ENCODE assay signal across 8 mouse cellular contexts in the genomic region with DNA sequence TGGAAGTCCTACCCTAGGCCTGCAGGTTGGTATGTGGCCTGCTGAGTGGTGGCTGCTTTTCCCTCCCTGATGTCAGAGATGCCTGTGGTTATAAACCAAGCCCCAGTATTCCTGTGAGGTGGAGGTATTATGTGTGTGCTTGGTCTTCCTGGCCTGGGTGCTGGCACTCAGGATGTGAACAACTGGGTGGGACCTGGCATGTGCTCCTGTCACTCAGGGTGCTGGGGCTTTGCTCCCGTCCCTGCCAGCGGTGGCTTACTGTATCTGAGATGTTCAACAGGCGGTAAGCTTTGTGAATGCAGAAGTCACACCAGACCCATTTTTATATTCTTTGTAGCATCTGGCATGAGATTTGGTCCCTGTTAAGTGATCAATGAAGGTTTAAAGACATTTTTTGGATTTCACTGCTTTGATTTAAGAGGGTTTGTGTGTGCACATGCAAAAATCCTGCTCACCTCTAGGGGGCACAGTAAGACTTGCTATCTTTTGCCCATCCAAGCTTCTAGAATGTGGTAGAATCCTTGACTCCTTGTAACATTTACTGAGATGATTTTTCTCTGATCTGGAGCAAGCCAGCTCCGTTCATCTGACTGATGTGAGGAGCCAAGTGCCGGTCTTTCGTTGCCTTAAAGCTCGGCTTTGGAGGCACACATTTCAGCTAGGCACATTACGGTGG. TPM values are rescaled to one million over a fixed set of nuclear protein-coding genes. Genes with fewer than 3 reads are reported as not detected.
DNase-seq lines count a peak whose midpoint lies in the region; ATAC-seq and TF ChIP-seq lines count a peak whose summit lies in the region.

No protein-coding gene starts in this region.

- no peak overlapping the region for H3K4me2 ChIP-seq in limb, embryonic 15.5 days
- no peak overlapping the region for H3K4me2 ChIP-seq in neural tube, embryonic 15.5 days

- WGBS in limb, embryonic 15.5 days = 39% methylated on average over 8 of the region's 8 CpGs
- 56% methylated on average over 8 of the region's 8 CpGs for WGBS in neural tube, embryonic 15.5 days

- TF ChIP-seq RAD21 in MEL (IDR thresholded peaks at IDR 0.05; ENCODE audit: low read depth, low read length) = peak; percentile 68

- H3K36me3 ChIP-seq in MEL (ENCODE audit: control insufficient read depth in 1 of 2, insufficient read depth in 2 of 2, low read length in 2 of 2) = peaks cover 0 to 12% of the 10 kb centered on the region in 2 experiments; a peak in 2 of 4 replicates
- H3K36me3 ChIP-seq in limb, embryonic 15.5 days = no peaks in the 10 kb centered on the region
- no peaks in the 10 kb centered on the region for H3K36me3 ChIP-seq in neural tube, embryonic 15.5 days

- no peak for TF ChIP-seq POLR2A in MEL (IDR thresholded peaks at IDR 0.05; ENCODE audit: control insufficient read depth in 1 of 2, insufficient read depth in 1 of 2, low read depth in 1 of 2, low read length in 2 of 2, poor library complexity in 1 of 2)

- H3K27me3 ChIP-seq in MEL (ENCODE audit: control insufficient read depth in 1 of 2, insufficient read depth in 2 of 2, low read length in 2 of 2) = no peaks in the 10 kb centered on the region
- H3K27me3 ChIP-seq in limb, embryonic 15.5 days = peaks cover 15% of the 10 kb centered on the region; the same call in 1 of the 2 replicates
- no peaks in the 10 kb centered on the region for H3K27me3 ChIP-seq in neural tube, embryonic 15.5 days (replicated peaks)

- no peak overlapping the region for H3K4me3 ChIP-seq in MEL (ENCODE audit: control insufficient read depth in 1 of 2, insufficient read depth in 1 of 2, low read depth in 2 of 2, low read length in 2 of 2)
- H3K4me3 ChIP-seq in gastrocnemius, adult 2 months = no peak overlapping the region
- H3K4me3 ChIP-seq in limb, embryonic 15.5 days = no peak overlapping the region
- H3K4me3 ChIP-seq in neural tube, embryonic 15.5 days (replicated peaks) = no peak overlapping the region

- H3K9me3 ChIP-seq in MEL (replicated peaks; ENCODE audit: insufficient read depth, low read length) = no peaks in the 10 kb centered on the region
- no peaks in the 10 kb centered on the region for H3K9me3 ChIP-seq in limb, embryonic 15.5 days
- H3K9me3 ChIP-seq in neural tube, embryonic 15.5 days (replicated peaks) = no peaks in the 10 kb centered on the region

- TF ChIP-seq CTCF in MEL (IDR thresholded peaks at IDR 0.05 in 2 of 3, conservative IDR thresholded peaks at IDR 0.05 in 1 of 3; ENCODE audit: control insufficient read depth in 1 of 3, insufficient read depth in 1 of 3, low read depth in 2 of 3, low read length in 3 of 3, poor library complexity in 1 of 3, severe bottlenecking in 1 of 3) = peak in 2 of 3 experiments; percentile 63 to 71; a peak in 4 of 6 replicates
- peak; percentile 83 for TF ChIP-seq CTCF in gastrocnemius, adult 2 months (IDR thresholded peaks at IDR 0.05)

- no peak for TF ChIP-seq EP300 in MEL (IDR thresholded peaks at IDR 0.05; ENCODE audit: low read depth in 1 of 2, low read length in 2 of 2)

- no peak overlapping the region for H3K9ac ChIP-seq in MEL (ENCODE audit: control insufficient read depth, low read depth, low read length, poor library complexity, severe bottlenecking)
- H3K9ac ChIP-seq in limb, embryonic 15.5 days = no peak overlapping the region
- H3K9ac ChIP-seq in neural tube, embryonic 15.5 days (replicated peaks) = 0 out of 2 replicates have a peak overlapping the region, but pooled peaks have one; percentile 20

- DNase-seq in A20 (ENCODE audit: low read depth, low spot score) (peak; percentile 48), MEL (ENCODE audit: low read depth, low spot score) (peak; percentile 64)
- peak; percentile 86 to 87 for DNase-seq in cerebellum, postnatal 14 days
- peak; percentile 48 for DNase-seq in gastrocnemius, adult 2 months
- peak; percentile 68 for DNase-seq in kidney, postnatal 14 days

- peaks cover 2 to 19% of the 10 kb centered on the region in 2 experiments; a peak in 3 of 4 replicates for H3K4me1 ChIP-seq in MEL (ENCODE audit: control insufficient read depth in 1 of 2, insufficient read depth in 2 of 2, low read length in 2 of 2)
- H3K4me1 ChIP-seq in limb, embryonic 15.5 days = peaks cover 34% of the 10 kb centered on the region
- peaks cover 45% of the 10 kb centered on the region for H3K4me1 ChIP-seq in neural tube, embryonic 15.5 days

- intact Hi-C loops in gastrocnemius, adult 2 months (cut with DNase I) = loop anchor here (1.0 to 10.0 kb wide), 3 partner anchors 411 to 1495 kb away; no protein-coding TSS in a partner anchor

- ATAC-seq in limb, embryonic 15.5 days (ENCODE audit: insufficient number of reproducible peaks, low FRiP score, low TSS enrichment, low read depth) = no peak
- ATAC-seq in neural tube, embryonic 15.5 days (ENCODE audit: low FRiP score) = peak; percentile 59; the same call in 1 of the 2 replicates
- no peak for ATAC-seq in activated CD4-positive, CD25-positive, alpha-beta regulatory T cell, adult 4 months

- no peak overlapping the region for H3K27ac ChIP-seq in MEL (ENCODE audit: control insufficient read depth, low read depth, low read length)
- no peak overlapping the region for H3K27ac ChIP-seq in gastrocnemius, adult 2 months
- peak overlapping the region; percentile 47 for H3K27ac ChIP-seq in limb, embryonic 15.5 days
- peak overlapping the region; percentile 51 for H3K27ac ChIP-seq in neural tube, embryonic 15.5 days (replicated peaks)

- H3K79me2 ChIP-seq in MEL (ENCODE audit: control insufficient read depth, insufficient read depth, low read length, poor library complexity) = no peaks in the 10 kb centered on the region

TF ChIP-seq in MEL, 35 proteins besides CTCF, POLR2A, EP300 and RAD21:
- TF ChIP-seq ZC3H11A (IDR thresholded peaks at IDR 0.05; ENCODE audit: low read depth, low read length) (peak; percentile 49; the same call in 1 of the 2 replicates), ZNF384 (IDR thresholded peaks at IDR 0.05; ENCODE audit: low read depth, low read length) (no peak), KAT2A (conservative IDR thresholded peaks at IDR 0.05; ENCODE audit: low read depth, low read length) (no peak), SMC3 (IDR thresholded peaks at IDR 0.05; ENCODE audit: low read depth, low read length) (peak; percentile 53), GABPA (IDR thresholded peaks at IDR 0.05; ENCODE audit: low read depth, low read length) (no peak)

RNA-seq across cellular contexts. Expression of gene Wars, which starts 9.8 kb away (rescaled TPM):
- total RNA-seq in MEL (2012; rRNA removed) = 82.5 and 85.7 TPM in 2 replicates
- 100 to 1,000 TPM in 1 of 2 experiments, 10 to 100 TPM in 1; 98.4 to 836 TPM for polyA plus RNA-seq in MEL (2012; ENCODE audit: insufficient read depth in 1 of 2, insufficient read length in 2 of 2, low read depth in 1 of 2, low replicate concordance in 2 of 2, missing spikeins in 1 of 2)
- total RNA-seq in gastrocnemius, adult 2 months (2021) = 10 to 100 TPM; 28.4 to 29.1 TPM
- polyA plus RNA-seq in limb, embryonic 15.5 days (2015; fragmentation: Nextera tagmentation; extraction: Ambion mirVana) = 61.7 and 63.9 TPM in 2 replicates
- polyA plus RNA-seq in neural tube, embryonic 15.5 days (2015; fragmentation: Nextera tagmentation; extraction: Ambion mirVana) = 100 and 102 TPM in 2 replicates
- polyA plus RNA-seq in activated CD4-positive, CD25-positive, alpha-beta regulatory T cell, adult 4 months (2017; shearing (Covaris generic)) = 10 to 100 TPM; 54.6 to 59.1 TPM

RNA-seq across cellular contexts. Expression of gene Wdr25, which starts 10.3 kb away (rescaled TPM):
- 8.7 and 9.9 TPM in 2 replicates for total RNA-seq in MEL (2012; rRNA removed)
- polyA plus RNA-seq in MEL (2012; ENCODE audit: insufficient read depth in 1 of 2, insufficient read length in 2 of 2, low read depth in 1 of 2, low replicate concordance in 2 of 2, missing spikeins in 1 of 2) = 10 to 100 TPM in 1 of 2 experiments, not detected in 1; 10.8 TPM
- 1 to 10 TPM; 2.5 to 5.3 TPM for total RNA-seq in gastrocnemius, adult 2 months (2021)
- 7.8 and 8.2 TPM in 2 replicates for polyA plus RNA-seq in limb, embryonic 15.5 days (2015; fragmentation: Nextera tagmentation; extraction: Ambion mirVana)
- polyA plus RNA-seq in neural tube, embryonic 15.5 days (2015; fragmentation: Nextera tagmentation; extraction: Ambion mirVana) = 7.4 and 7.6 TPM in 2 replicates
- polyA plus RNA-seq in activated CD4-positive, CD25-positive, alpha-beta regulatory T cell, adult 4 months (2017; shearing (Covaris generic)) = 1 to 10 TPM; 3.3 to 6.9 TPM

Comparison
In these comparisons a context has a peak if more than half of its experiments do, and no peak if none do; other contexts are left out.
1. H3K27ac ChIP-seq: peak in limb, embryonic 15.5 days (single experiment) and neural tube, embryonic 15.5 days (single experiment); none in MEL (single experiment) and gastrocnemius, adult 2 months (single experiment).
2. Peak in every context shown above with its lines, with median percentiles within 50 percentile points of each other: DNase-seq.